Mouse (Mus musculus): ENCODE data around the gene Samd4b.

DNA sequence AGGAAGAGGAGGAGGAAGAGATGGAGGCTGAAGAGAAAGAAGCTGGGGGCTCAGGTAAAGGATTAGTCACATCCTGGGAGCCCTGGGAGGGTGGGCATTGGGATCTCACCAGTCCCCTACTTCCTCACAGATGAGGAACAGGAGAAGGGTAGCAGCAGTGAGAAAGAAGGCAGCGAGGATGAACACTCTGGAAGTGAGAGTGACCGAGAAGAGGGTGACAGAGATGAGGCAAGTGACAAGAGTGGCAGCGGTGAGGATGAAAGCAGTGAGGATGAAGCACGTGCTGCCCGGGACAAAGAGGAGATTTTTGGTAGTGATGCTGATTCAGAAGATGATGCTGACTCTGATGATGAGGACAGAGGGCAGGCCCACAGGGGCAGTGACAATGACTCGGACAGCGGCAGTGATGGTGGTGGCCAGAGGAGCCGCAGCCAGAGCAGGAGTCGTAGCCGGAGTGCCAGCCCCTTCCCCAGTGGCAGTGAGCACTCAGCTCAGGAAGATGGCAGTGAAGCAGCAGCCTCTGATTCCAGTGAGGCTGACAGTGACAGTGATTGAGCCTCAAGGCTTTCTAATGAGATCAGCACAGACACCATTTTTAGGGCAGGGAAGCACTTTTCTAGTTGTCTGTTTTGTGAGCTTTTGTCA lies 199.1 kb downstream of the Samd4b start:
- TF ChIP-seq CTCF (IDR thresholded peaks at IDR 0.05; ENCODE audit: low read depth): no peak
- TF ChIP-seq EP300 (IDR thresholded peaks at IDR 0.05; ENCODE audit: low read depth): no peak
